12 mouse cellular contexts compared by ENCODE assay signal in genomic region chr2:93152883-93153491, GRCm38 (mm10). TPM values are rescaled to one million over a fixed set of nuclear protein-coding genes. Genes with fewer than 3 reads are reported as not detected.
DNase-seq lines count a peak whose midpoint lies in the region; TF ChIP-seq lines count a peak whose summit lies in the region.
"Had no signal": no experiment of that assay in that cellular context is flagged by ENCODE, and none has a peak within 500 bp of the region (broad histone marks: within the 10 kb centered on the region; RNA-seq: fewer than 3 reads in every experiment).

No protein-coding gene starts in this region.

- WGBS in heart, adult 2 months, result 60% methylated on average over 7 of the region's 7 CpGs

- no peak overlapping the region for H3K27ac ChIP-seq in heart, adult 2 months
- H3K27ac ChIP-seq: hindbrain, embryonic 10.5 days; left cerebral cortex, adult 2 months; liver, embryonic 15.5 days had no signal

- no peaks in the 10 kb centered on the region for H3K27me3 ChIP-seq in heart, adult 2 months (ENCODE audit: control insufficient read depth, insufficient read depth, low read length)
- H3K27me3 ChIP-seq: liver, embryonic 15.5 days had no signal

- no peaks in the 10 kb centered on the region for H3K79me2 ChIP-seq in heart, adult 2 months (replicated peaks; ENCODE audit: control insufficient read depth, insufficient read depth, low read length)

- intact Hi-C loops in heart, adult 2 months (cut with DNase I), result no loop called here

- H3K9ac ChIP-seq in heart, adult 2 months (ENCODE audit: low read depth, low read length), result no peak overlapping the region
- H3K9ac ChIP-seq: liver, embryonic 15.5 days had no signal

- H3K4me3 ChIP-seq in heart, adult 2 months, result no peak overlapping the region
- H3K4me3 ChIP-seq: hindbrain, embryonic 10.5 days; left cerebral cortex, adult 2 months; liver, embryonic 15.5 days had no signal

- no peak for TF ChIP-seq EP300 in heart, adult 2 months (IDR thresholded peaks at IDR 0.05; ENCODE audit: insufficient read depth, low read depth, low read length)

- no peaks in the 10 kb centered on the region; the same call in none of the 2 replicates for H3K4me1 ChIP-seq in heart, adult 2 months (ENCODE audit: control insufficient read depth, insufficient read depth, low read length)
- H3K4me1 ChIP-seq: liver, embryonic 15.5 days had no signal

- H3K36me3 ChIP-seq in heart, adult 2 months (ENCODE audit: control insufficient read depth, insufficient read depth, low read length), result no peaks in the 10 kb centered on the region
- H3K36me3 ChIP-seq: hindbrain, embryonic 10.5 days; liver, embryonic 15.5 days had no signal

- TF ChIP-seq POLR2A in heart, adult 2 months (IDR thresholded peaks at IDR 0.05; ENCODE audit: insufficient read depth, low read depth, low read length), result no peak

- no peak for TF ChIP-seq CTCF in heart, adult 2 months (IDR thresholded peaks at IDR 0.05)

- DNase-seq in adrenal gland, adult 2 months, result peak; percentile 55
- DNase-seq in adrenal gland, adult 18-20 months (ENCODE audit: low spot score in 2 of 2), result no peak
- DNase-seq in layer of hippocampus, postnatal 10 days (ENCODE audit: low spot score in 2 of 2), result peak; percentile 67 to 76
- no peak for DNase-seq in layer of hippocampus, postnatal 25 days (ENCODE audit: extremely low spot score in 1 of 2, low spot score in 1 of 2)
- DNase-seq in adrenal gland, postnatal 36 days, result peak; percentile 39 to 40
- peak; percentile 93 to 95 for DNase-seq in cerebellum, postnatal 25 days
- DNase-seq in urinary bladder, adult 2 months (ENCODE audit: low spot score), result no peak
- no peak for DNase-seq in heart, adult 2 months
- DNase-seq: heart, adult 18-20 months had no signal

RNA-seq across cellular contexts. Expression of gene Trp53i11, which starts 34.4 kb away (rescaled TPM):
- total RNA-seq in adrenal gland, adult 2 months (2021), result 10 to 100 TPM; 58.6 to 64.7 TPM
- 123 and 179 TPM in 2 replicates for polyA plus RNA-seq in adrenal gland, adult 2 months (2012; rRNA removed)
- total RNA-seq in adrenal gland, adult 18-20 months (2021), result 10 to 100 TPM; 51.6 to 83.8 TPM
- 10 to 100 TPM; 50.8 to 51.5 TPM for total RNA-seq in layer of hippocampus, postnatal 10 days (2021)
- 10 to 100 TPM; 73.9 to 75.7 TPM for total RNA-seq in layer of hippocampus, postnatal 25 days (2021)
- total RNA-seq in adrenal gland, postnatal 36 days (2021), result 10 to 100 TPM; 48.9 to 70.7 TPM
- polyA plus RNA-seq in urinary bladder, adult 2 months (2012; rRNA removed), result 54.5 and 67.6 TPM in 2 replicates
- total RNA-seq in heart, adult 2 months (2021), result 10 to 100 TPM; 25.2 to 33.2 TPM
- polyA plus RNA-seq in heart, adult 2 months (2012; rRNA removed), result 34.4 and 42.7 TPM in 2 replicates

Comparison
In these comparisons a context has a peak if more than half of its experiments do, and no peak if none do; other contexts are left out.
1. DNase-seq: peak in adrenal gland, adult 2 months (single experiment), layer of hippocampus, postnatal 10 days (2 of 2), adrenal gland, postnatal 36 days (2 of 2) and cerebellum, postnatal 25 days (2 of 2); none in adrenal gland, adult 18-20 months (0 of 2), layer of hippocampus, postnatal 25 days (0 of 2), urinary bladder, adult 2 months (single experiment) and heart, adult 2 months (0 of 2).